Mouse (Mus musculus) heart, postnatal 0 days (tissue): ENCODE results near the gene Ccdc65. TPM values are rescaled to one million over a fixed set of nuclear protein-coding genes. Genes with fewer than 3 reads are reported as not detected.

Source experiments
- ATAC-seq: fragments of 200-750 bp; cut with Nextera tagmentation; 2 replicates; pipeline ENCODE4 v1.8.0; 2017; ENCODE audit warnings: low read depth, moderate number of reproducible peaks, moderate library complexity; ENCODE audit not compliant: insufficient read depth
- DNase-seq: peaks from one replicate; pipeline ENCODE4 v3.0.0-alpha.2; 2016; ENCODE audit warnings: low spot score
- H3K27ac ChIP-seq: fragments of 300-500 bp; sonication (generic); 2 replicates; pipeline ENCODE4 v1.5.1; 2014; ENCODE audit warnings: low read depth, mild to moderate bottlenecking
- H3K27me3 ChIP-seq: fragments of 300-500 bp; sonication (generic); 2 replicates; pipeline ENCODE4 v1.6.1; 2014; ENCODE audit warnings: low read length, mixed read lengths; ENCODE audit not compliant: control insufficient read depth, insufficient read depth
- H3K36me3 ChIP-seq: fragments of 300-500 bp; sonication (generic); replicated peaks from 2 replicates; pipeline ENCODE4 v1.6.1; 2014; ENCODE audit warnings: low read length, mixed read lengths; ENCODE audit not compliant: control insufficient read depth, insufficient read depth
- H3K4me1 ChIP-seq: fragments of 300-500 bp; sonication (generic); 2 replicates; pipeline ENCODE4 v1.6.1; 2014; ENCODE audit warnings: antibody characterized with exemption; ENCODE audit not compliant: control insufficient read depth, insufficient read depth
- H3K4me2 ChIP-seq: fragments of 300-500 bp; sonication (generic); 2 replicates; pipeline ENCODE4 v1.6.1; 2014; ENCODE audit warnings: low read depth, mild to moderate bottlenecking, low read length, moderate library complexity
- H3K4me3 ChIP-seq: fragments of 300-500 bp; sonication (generic); 2 replicates; pipeline ENCODE4 v1.5.1; 2014; ENCODE audit warnings: low read depth, low read length
- H3K9ac ChIP-seq: fragments of 300-500 bp; sonication (generic); replicated peaks from 2 replicates; pipeline ENCODE4 v1.6.1; 2014; ENCODE audit warnings: low read depth, low read length, mixed read lengths
- H3K9me3 ChIP-seq: fragments of 300-500 bp; sonication (generic); replicated peaks from 2 replicates; pipeline ENCODE4 v1.6.1; 2016; ENCODE audit warnings: low read length; ENCODE audit not compliant: control insufficient read depth
- CTCF ChIP-seq: IDR thresholded peaks from 2 replicates; pipeline ENCODE4 v1.5.1; 2016; ENCODE audit warnings: antibody characterized with exemption, control low read depth, low read depth
- EP300 ChIP-seq: IDR thresholded peaks from 2 replicates; pipeline ENCODE4 v1.6.1; 2016; ENCODE audit warnings: antibody characterized with exemption, low read depth
- whole genome bisulfite sequencing: fragments of 180-500 bp; shearing (Covaris S2); extraction: QIAGEN DNeasy Blood & Tissue Kit; methylation state at CpG from one replicate; pipeline ENCODE4 v1.1.7; 2014; 5-methylcytosine and 5-hydroxymethylcytosine counted together
- polyA plus RNA-seq: library from polyadenylated mRNA; unstranded; fragments of >200 nt; fragmentation: Nextera tagmentation; extraction: Ambion mirVana; gene quantifications from 2 replicates; pipeline ENCODE4 v1.2.1, GENCODE M21; 2015
- total RNA-seq: library from RNA; depleted of rRNA; stranded (reverse); fragments of >200 nt; gene quantifications from 2 replicates; pipeline ENCODE4 v1.2.3, GENCODE M21; 2014; ENCODE audit warnings: low replicate concordance

Gene Ccdc65
- total and polyA plus RNA-seq, 2 experiments from 2014 or later: 0.25 TPM; not detected in 1

- no peak overlapping the region for H3K27ac ChIP-seq
- no peak overlapping the region for H3K4me3 ChIP-seq
- no peak for ATAC-seq
- no peaks in the 10 kb centered on the region for H3K27me3 ChIP-seq
- H3K4me1 ChIP-seq: no peaks in the 10 kb centered on the region
- 75% methylated on average over 1 of the region's 1 CpGs for WGBS
- TF ChIP-seq CTCF: no peak
- TF ChIP-seq EP300: no peak
- H3K4me2 ChIP-seq: no peak overlapping the region
- no peak overlapping the region for H3K9ac ChIP-seq
- no peaks in the 10 kb centered on the region for H3K9me3 ChIP-seq
- DNase-seq: no peak
- H3K36me3 ChIP-seq: no peaks in the 10 kb centered on the region
These were observed 24.3 kb upstream of the Ccdc65 start for GRCm38 (mm10) chr15:98683746-98684145.

DNA sequence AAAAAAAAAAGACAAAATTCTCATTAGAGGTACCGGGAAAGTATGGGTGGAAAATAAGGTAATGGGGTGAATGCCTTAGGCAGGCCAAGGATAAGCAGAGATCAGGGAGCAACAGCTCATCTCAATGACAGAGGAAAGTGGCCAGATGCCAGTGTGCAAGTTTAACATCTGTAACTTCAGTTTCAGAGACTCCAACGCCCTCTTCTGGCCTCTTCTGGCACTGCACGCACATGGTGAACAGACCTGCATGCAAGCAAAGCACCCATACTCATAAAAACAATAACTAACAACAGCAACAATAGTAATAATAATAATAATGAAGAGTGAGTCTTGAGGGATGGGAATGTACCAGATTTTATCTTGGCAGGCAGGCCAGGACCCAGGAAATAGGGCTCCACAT, 22.1 kb upstream of the Ccdc65 start:
- H3K4me2 ChIP-seq: no peak overlapping the region

GRCm38 (mm10) chr15:98689682-98690081, 18.3 kb upstream of the Ccdc65 start:
- TF ChIP-seq EP300 (no peak), CTCF (no peak)
- peaks cover 19% of the 10 kb centered on the region; the same call in 1 of the 2 replicates for H3K4me1 ChIP-seq
- ATAC-seq (no peak), DNase-seq (no peak)
- no peak overlapping the region for H3K4me3 ChIP-seq
- WGBS: 66% methylated on average over 2 of the region's 2 CpGs
- no peak overlapping the region for H3K9ac ChIP-seq
- H3K27me3 ChIP-seq: no peaks in the 10 kb centered on the region
- no peak overlapping the region for H3K27ac ChIP-seq
- no peaks in the 10 kb centered on the region for H3K36me3 ChIP-seq
- no peaks in the 10 kb centered on the region for H3K9me3 ChIP-seq
- H3K4me2 ChIP-seq: no peak overlapping the region

More for the DNA sequence above, 22.1 kb upstream of the Ccdc65 start:
- Histone ChIP-seq H3K4me3 (no peak overlapping the region), H3K9ac (no peak overlapping the region), H3K27ac (no peak overlapping the region), H3K4me1 (peaks cover 4% of the 10 kb centered on the region; the same call in 1 of the 2 replicates), H3K36me3 (no peaks in the 10 kb centered on the region), H3K9me3 (no peaks in the 10 kb centered on the region), H3K27me3 (no peaks in the 10 kb centered on the region)
- DNase-seq (no peak), ATAC-seq (no peak)
- TF ChIP-seq EP300 (no peak), CTCF (no peak)
- WGBS: 72% methylated on average over 3 of the region's 3 CpGs

- Histone ChIP-seq H3K4me2 (no peak overlapping the region; the same call in 1 of the 2 replicates), H3K4me3 (no peak overlapping the region), H3K27ac (peak overlapping the region; percentile 72), H3K36me3 (no peaks in the 10 kb centered on the region), H3K9ac (no peak overlapping the region), H3K27me3 (no peaks in the 10 kb centered on the region), H3K9me3 (no peaks in the 10 kb centered on the region), H3K4me1 (peaks cover 19% of the 10 kb centered on the region; the same call in 1 of the 2 replicates)
- DNase-seq: no peak
- no peak; the same call in 1 of the 2 replicates for ATAC-seq
- TF ChIP-seq EP300 (no peak), CTCF (no peak)
- WGBS: 61% methylated on average over 7 of the region's 7 CpGs
These were observed 16.4 kb upstream of the Ccdc65 start for GRCm38 (mm10) chr15:98691486-98692147.

DNA sequence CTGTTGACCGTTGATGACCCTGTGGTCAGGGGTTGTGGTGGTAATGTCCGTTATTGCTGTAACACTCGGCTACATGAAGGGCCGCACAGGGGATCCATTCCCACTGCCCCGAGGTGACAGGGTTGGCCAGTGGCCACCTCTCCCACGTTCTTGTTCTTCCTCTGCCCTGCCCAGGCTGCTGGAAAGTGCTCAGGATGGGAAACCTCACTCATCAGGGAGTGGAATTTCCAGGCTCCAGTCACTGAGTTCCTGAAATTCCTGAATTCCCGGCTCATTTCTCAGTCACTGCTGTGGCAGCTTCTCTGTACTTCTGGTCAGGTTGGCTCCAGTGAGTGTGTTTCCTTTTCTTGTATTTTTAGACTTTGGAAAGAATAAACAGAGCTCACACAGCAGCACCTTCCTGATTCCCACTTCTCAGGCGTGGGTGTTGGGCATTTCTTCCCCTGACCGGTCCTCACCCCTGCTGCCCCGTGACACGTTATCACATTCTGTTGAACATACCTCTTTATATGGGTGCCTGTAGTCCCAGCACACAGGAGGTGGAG, 15.8 kb upstream of the Ccdc65 start:
- peak; percentile 78 for ATAC-seq
- DNase-seq: peak; percentile 88

More for the DNA sequence above, 15.8 kb upstream of the Ccdc65 start:
- peaks cover 19% of the 10 kb centered on the region; the same call in 1 of the 2 replicates for H3K4me1 ChIP-seq
- TF ChIP-seq CTCF: no peak
- no peak for TF ChIP-seq EP300
- no peaks in the 10 kb centered on the region for H3K9me3 ChIP-seq
- WGBS: 7% methylated on average over 11 of the region's 11 CpGs
- no peak overlapping the region; the same call in 1 of the 2 replicates for H3K4me2 ChIP-seq
- no peak overlapping the region for H3K9ac ChIP-seq
- H3K27ac ChIP-seq: peak overlapping the region; percentile 72
- H3K4me3 ChIP-seq: no peak overlapping the region
- H3K27me3 ChIP-seq: no peaks in the 10 kb centered on the region
- no peaks in the 10 kb centered on the region for H3K36me3 ChIP-seq
